Mouse (Mus musculus) CD8-positive naive resting alpha-beta T cell, adult 57 days (primary cell): ENCODE measurements around the gene Amz2. TPM values are rescaled to one million over a fixed set of nuclear protein-coding genes. Genes with fewer than 3 reads are reported as not detected.

Experiments used
- total RNA-seq: library from RNA; stranded (reverse); gene quantifications from one replicate; pipeline ENCODE4 v1.2.4, GENCODE M21; 2023

The Amz2 gene
- total RNA-seq, result 32.6 TPM

GRCm38 (mm10) chr11:109425392-109426271 lies at the start of gene Amz2:
Gene Amz2 (plus strand): TSS chr11:109425946.

GRCm38 (mm10) chr11:109413617-109414016 lies 12.1 kb upstream of the Amz2 start, which contains the start of gene 9930022D16Rik:
Gene 9930022D16Rik (plus strand): TSS chr11:109413917.

GRCm38 (mm10) chr11:109473171-109474085 lies 47.7 kb downstream of the Amz2 start, which contains the start of the genes Arsg and Slc16a6:
Gene Arsg (plus strand): TSS chr11:109473374.
Gene Slc16a6 (minus strand): TSS chr11:109473598.

Other genes starting within 250 kb of the Amz2 start
- gene Rgs9, start 127.8 kb upstream of the Amz2 start, total RNA-seq, result not detected
- 95.8 TPM for gene Gna13, start 63.1 kb upstream of the Amz2 start, total RNA-seq
- 0.80 TPM for gene 9930022D16Rik, start 12.0 kb upstream of the Amz2 start, total RNA-seq
- 3.2 TPM for gene Arsg, start 47.4 kb downstream of the Amz2 start, total RNA-seq
- gene Slc16a6, start 47.7 kb downstream of the Amz2 start, total RNA-seq, result 57.1 TPM
- 1.0 TPM for gene Wipi1, start 186.0 kb downstream of the Amz2 start, total RNA-seq
- 348 TPM for gene Prkar1a, start 223.5 kb downstream of the Amz2 start, total RNA-seq